Mouse (Mus musculus) monocyte, adult 2 months (primary cell): ENCODE measurements around the gene Esp8.
"Not testable (repeated sequence)": the region's sequence is repeated elsewhere in the genome, so short reads cannot be mapped to it uniquely, and the experiment has no call there.

Source experiments
- DNase-seq, 2 experiments: peaks; one replicate each; pipeline ENCODE4 v3.0.0; 2022; ENCODE audit warnings: low spot score in 2 of 2, low read depth in 1 of 2

The Esp8 gene

DNA sequence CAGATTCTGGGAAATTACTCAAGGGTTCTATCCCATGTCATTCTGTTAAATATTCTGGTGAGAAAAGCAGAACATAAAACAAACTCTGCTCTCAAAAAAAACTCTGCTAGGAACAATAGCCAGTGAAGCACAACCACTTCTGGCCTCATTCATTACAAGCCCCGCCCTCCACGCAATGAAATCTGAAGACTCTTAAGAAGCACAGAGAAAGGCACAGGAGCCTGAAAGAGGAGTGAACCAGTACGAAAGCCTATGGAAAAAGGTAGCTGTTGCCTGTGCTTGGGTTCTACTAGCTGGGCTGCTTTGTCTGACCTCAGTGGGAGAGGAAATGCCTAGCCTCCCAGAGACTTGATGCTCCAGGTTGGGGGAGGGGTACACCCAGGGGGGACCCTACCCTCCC is at the start of gene Esp8:
Gene Esp8 (plus strand): TSS at position 205 of the 400 bp plus-strand sequence.
- no peak for DNase-seq

DNA sequence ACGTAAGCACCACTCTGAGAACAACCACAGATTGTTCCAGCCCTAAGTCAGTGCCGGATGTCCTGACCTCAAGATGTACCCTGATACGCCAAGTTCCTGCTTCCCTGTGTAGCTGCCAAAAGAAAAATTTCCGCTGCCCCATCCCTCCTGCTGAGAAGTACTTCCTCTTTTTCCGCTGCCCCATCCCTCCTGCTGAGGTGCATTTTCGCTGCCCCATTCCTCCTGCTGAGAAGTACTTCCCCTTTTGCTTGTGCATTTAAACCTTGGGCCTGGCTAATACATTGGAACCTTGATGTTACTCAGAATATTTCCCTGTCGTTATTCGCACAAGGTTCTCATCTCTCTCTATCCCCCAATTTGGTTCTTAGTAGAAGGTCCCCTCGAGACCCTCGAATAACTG is 36.3 kb upstream of the Esp8 start:
- not testable (repeated sequence) for DNase-seq

DNA sequence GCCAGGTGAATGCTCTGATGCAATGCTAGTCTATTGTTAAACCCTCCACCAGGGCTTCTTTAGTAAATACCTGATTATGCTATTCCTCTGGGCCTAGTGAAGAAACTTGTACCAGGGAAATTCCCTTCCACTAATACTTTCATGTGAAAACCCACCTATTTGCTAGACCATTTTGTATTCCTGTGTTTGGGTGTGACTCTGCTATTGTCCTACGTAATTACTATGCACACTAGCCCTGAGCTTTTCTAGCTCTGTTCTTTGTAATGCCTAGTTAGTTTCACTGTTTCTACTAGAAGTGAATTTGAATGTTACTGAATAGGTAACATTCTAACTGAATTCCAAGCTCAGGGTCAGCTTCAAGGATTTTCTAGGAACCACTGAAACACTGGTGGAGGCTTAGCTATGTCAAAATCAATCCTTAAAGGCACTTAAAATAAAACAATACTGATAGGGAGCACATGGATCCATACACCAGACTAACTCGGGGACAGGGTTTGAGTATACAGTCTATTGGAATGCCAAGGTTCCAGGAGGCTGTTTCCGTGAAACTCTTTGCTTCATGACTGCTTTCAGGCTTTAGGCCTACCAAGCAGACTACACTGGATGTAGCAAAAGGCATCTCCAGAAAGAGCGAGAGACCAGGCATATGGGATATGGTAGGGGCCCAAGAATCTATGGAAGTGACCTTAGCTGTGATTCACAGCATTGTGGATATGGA is 24.2 kb upstream of the Esp8 start:
- not testable (repeated sequence) for DNase-seq

DNA sequence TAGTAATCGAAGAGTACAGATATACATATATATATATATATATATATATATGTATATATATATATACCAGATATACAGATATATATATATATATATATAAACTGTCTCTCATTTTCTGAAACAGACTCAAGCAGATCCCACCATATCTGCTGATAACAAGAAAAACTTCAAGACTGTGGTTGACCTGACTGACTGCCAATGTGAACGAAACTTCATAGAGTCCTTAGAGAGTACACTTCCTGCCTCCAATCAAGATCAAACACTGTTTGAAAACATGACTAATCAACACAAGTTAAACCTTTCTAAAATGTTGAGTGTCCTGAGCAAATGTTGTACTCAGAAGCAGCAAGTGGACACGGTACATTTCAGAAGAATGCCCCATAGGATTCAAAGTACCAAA is 10.0 kb downstream of the Esp8 start:
- DNase-seq: no peak

DNA sequence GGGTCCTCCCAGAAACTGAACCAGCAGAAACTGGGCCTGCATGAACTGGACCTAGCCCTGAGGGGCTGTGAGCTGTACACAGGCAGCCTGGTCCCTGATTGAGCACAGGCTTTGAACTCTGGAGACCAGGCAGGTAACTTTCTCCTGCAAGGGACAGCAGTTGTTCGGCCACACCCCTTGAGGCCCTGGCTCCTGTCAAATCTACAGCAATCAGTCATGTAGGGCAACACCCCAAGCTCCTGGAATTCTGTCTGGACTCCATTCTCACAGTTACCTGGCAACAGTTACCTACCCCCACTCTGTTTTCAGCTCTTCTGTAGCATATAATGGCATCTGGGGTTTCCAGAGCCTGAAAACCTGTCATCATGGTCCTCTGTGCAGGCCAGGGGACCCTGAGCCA is 11.3 kb downstream of the Esp8 start:
- no peak for DNase-seq

DNA sequence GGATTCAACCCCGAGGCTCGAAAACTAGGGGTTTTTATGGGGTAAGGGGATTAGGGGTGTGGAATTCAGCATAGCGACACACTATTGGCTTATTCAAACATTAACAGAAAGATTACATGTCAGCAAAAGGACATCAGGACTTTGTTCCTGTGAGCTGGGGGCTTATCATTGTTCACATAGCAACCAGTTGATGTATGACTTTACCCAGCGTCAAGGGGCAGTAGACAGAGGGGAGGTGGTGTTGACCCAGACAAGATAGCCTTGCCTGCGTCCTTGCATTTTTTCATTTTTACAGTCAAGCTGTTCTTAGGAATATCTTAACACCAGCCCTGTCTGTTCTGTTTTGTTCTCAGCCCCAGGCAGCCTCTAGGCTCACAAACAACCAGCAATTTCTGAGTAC is 27.2 kb downstream of the Esp8 start:
- not testable (repeated sequence) for DNase-seq

DNA sequence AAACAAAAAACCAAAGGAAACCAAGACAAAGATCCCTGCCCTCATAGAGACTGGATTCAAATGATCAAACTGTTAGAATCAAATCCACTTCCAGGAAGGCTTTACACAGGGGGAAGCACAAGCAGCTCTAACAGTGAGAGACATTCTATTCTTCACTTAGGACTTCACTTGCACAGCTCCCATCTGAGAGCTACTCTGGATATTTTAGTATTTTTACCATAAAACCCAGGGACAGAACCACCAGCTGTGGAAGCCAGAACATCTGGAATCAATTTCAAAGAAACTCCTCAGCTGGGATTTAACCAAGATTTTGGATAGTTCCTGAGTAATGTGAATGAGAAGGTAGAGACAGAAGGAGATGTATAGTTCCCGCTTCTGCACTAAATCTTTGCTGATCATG is 33.6 kb downstream of the Esp8 start:
- no peak for DNase-seq

DNA sequence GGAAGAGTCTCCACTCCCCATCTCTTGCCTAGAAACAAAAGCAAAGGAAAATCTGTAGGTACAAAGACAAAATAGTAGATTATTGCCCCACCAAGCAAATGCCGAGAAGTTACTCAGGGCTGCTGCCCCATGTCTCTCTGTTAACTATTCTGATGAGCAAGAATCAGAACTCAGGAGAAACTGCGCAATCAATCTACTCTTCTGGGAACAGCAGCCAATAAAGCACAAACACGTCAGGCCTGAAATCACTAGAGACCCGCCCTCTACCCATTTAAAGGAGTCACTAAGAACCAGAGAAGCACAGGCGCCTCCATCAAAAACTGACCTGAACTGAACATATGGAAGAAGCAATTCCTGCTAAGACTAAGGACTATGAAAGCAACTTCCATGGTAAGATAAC is 41.4 kb downstream of the Esp8 start, which contains the start of gene Esp6:
Gene Esp6 (plus strand): TSS at position 301 of the 400 bp plus-strand sequence.
- DNase-seq: no peak
